Mouse (Mus musculus): ENCODE results near the gene Dennd1b.

GRCm38 (mm10) chr1:139194011-139194410, 230.8 kb downstream of the Dennd1b start:
- no peak for TF ChIP-seq CTCF (IDR thresholded peaks at IDR 0.05)
- TF ChIP-seq EP300 (IDR thresholded peaks at IDR 0.05): peak; percentile 68; the same call in 1 of the 2 replicates
